Mouse (Mus musculus) midbrain, embryonic 15.5 days (tissue): ENCODE results near the gene Aco1. TPM values are rescaled to one million over a fixed set of nuclear protein-coding genes. Genes with fewer than 3 reads are reported as not detected.
A peak's percentile ranks its signal among the peaks of the same experiment; 100 is the strongest.

Experiments used
- ATAC-seq: fragments of 200-750 bp; cut with Nextera tagmentation; replicated peaks from 2 replicates; pipeline ENCODE4 v1.8.0; 2017; ENCODE audit warnings: moderate TSS enrichment
- H3K27ac ChIP-seq: fragments of 300-500 bp; sonication (generic); 2 replicates; pipeline ENCODE4 v1.5.1; 2015; ENCODE audit warnings: mild to moderate bottlenecking, inconsistent platforms
- H3K27me3 ChIP-seq: fragments of 300-500 bp; sonication (generic); replicated peaks from 2 replicates; pipeline ENCODE4 v1.6.1; 2015; ENCODE audit warnings: inconsistent platforms
- H3K36me3 ChIP-seq: fragments of 300-500 bp; sonication (generic); replicated peaks from 2 replicates; pipeline ENCODE4 v1.6.1; 2015; ENCODE audit warnings: inconsistent platforms
- H3K4me1 ChIP-seq: fragments of 300-500 bp; sonication (generic); 2 replicates; pipeline ENCODE4 v1.6.1; 2015; ENCODE audit warnings: inconsistent platforms
- H3K4me2 ChIP-seq: fragments of 300-500 bp; sonication (generic); 2 replicates; pipeline ENCODE4 v1.6.1; 2015; ENCODE audit warnings: inconsistent platforms, mild to moderate bottlenecking, moderate library complexity
- H3K4me3 ChIP-seq: fragments of 300-500 bp; sonication (generic); 2 replicates; pipeline ENCODE4 v1.5.1; 2015; ENCODE audit warnings: mild to moderate bottlenecking, inconsistent platforms
- H3K9ac ChIP-seq: fragments of 300-500 bp; sonication (generic); 2 replicates; pipeline ENCODE4 v1.6.1; 2015; ENCODE audit warnings: mild to moderate bottlenecking, inconsistent platforms
- H3K9me3 ChIP-seq: fragments of 300-500 bp; sonication (generic); 2 replicates; pipeline ENCODE4 v1.6.1; 2016; ENCODE audit warnings: inconsistent platforms
- WGBS: fragments of 180-500 bp; shearing (Covaris S2); methylation state at CpG from one replicate; pipeline ENCODE4 v1.1.7; 2015; ENCODE audit warnings: mixed read lengths; 5-methylcytosine and 5-hydroxymethylcytosine counted together
- polyA plus RNA-seq: library from polyadenylated mRNA; unstranded; fragments of >200 nt; fragmentation: Nextera tagmentation; extraction: Ambion mirVana; gene quantifications from 2 replicates; pipeline ENCODE4 v1.2.1, GENCODE M21; 2015

Gene Aco1
- polyA plus RNA-seq, 1 experiment from 2014 or later = 45.1 TPM

- Histone ChIP-seq H3K4me3 (no peak overlapping the region), H3K36me3 (peaks cover 48% of the 10 kb centered on the region)
Observed at GRCm38 (mm10) chr4:40192246-40192645, 49.4 kb downstream of the Aco1 start.

GRCm38 (mm10) chr4:40193461-40193860 is 50.6 kb downstream of the Aco1 start:
- Histone ChIP-seq H3K4me2 (no peak overlapping the region), H3K4me1 (no peaks in the 10 kb centered on the region), H3K36me3 (peaks cover 38% of the 10 kb centered on the region), H3K9me3 (no peaks in the 10 kb centered on the region), H3K4me3 (no peak overlapping the region), H3K27me3 (no peaks in the 10 kb centered on the region), H3K27ac (no peak overlapping the region), H3K9ac (no peak overlapping the region)
- no peak for ATAC-seq
- 62% methylated on average over 9 of the region's 9 CpGs for WGBS

More at GRCm38 (mm10) chr4:40192246-40192645, 49.4 kb downstream of the Aco1 start:
- no peak overlapping the region for H3K4me2 ChIP-seq
- no peak overlapping the region for H3K27ac ChIP-seq
- no peaks in the 10 kb centered on the region for H3K27me3 ChIP-seq
- no peaks in the 10 kb centered on the region for H3K9me3 ChIP-seq
- no peak overlapping the region for H3K9ac ChIP-seq
- H3K4me1 ChIP-seq = no peaks in the 10 kb centered on the region
- no peak for ATAC-seq
- 68% methylated on average over 2 of the region's 2 CpGs for WGBS

- Histone ChIP-seq H3K9ac (no peak overlapping the region), H3K4me3 (no peak overlapping the region), H3K9me3 (no peaks in the 10 kb centered on the region), H3K4me1 (no peaks in the 10 kb centered on the region), H3K27ac (no peak overlapping the region), H3K36me3 (peaks cover 19% of the 10 kb centered on the region), H3K27me3 (no peaks in the 10 kb centered on the region), H3K4me2 (no peak overlapping the region)
- no peak for ATAC-seq
- 91% methylated on average over 2 of the region's 2 CpGs for WGBS
Observed at GRCm38 (mm10) chr4:40195336-40195735, 52.5 kb downstream of the Aco1 start.

GRCm38 (mm10) chr4:40202205-40202604 is 59.3 kb downstream of the Aco1 start:
- no peaks in the 10 kb centered on the region; the same call in 1 of the 2 replicates for H3K36me3 ChIP-seq
- H3K9ac ChIP-seq = no peak overlapping the region
- H3K27ac ChIP-seq = no peak overlapping the region
- no peak overlapping the region for H3K4me2 ChIP-seq
- no peaks in the 10 kb centered on the region for H3K27me3 ChIP-seq
- ATAC-seq = no peak
- 93% methylated on average over 6 of the region's 6 CpGs for WGBS
- H3K4me3 ChIP-seq = no peak overlapping the region
- H3K4me1 ChIP-seq = no peaks in the 10 kb centered on the region
- no peaks in the 10 kb centered on the region for H3K9me3 ChIP-seq

GRCm38 (mm10) chr4:40204374-40204773 is 61.5 kb downstream of the Aco1 start:
- no peak overlapping the region for H3K4me2 ChIP-seq
- H3K4me3 ChIP-seq = no peak overlapping the region
- H3K27ac ChIP-seq = no peak overlapping the region
- no peak for ATAC-seq
- no peaks in the 10 kb centered on the region for H3K27me3 ChIP-seq
- H3K36me3 ChIP-seq = no peaks in the 10 kb centered on the region; the same call in 1 of the 2 replicates
- no peak overlapping the region for H3K9ac ChIP-seq
- no peaks in the 10 kb centered on the region for H3K4me1 ChIP-seq
- WGBS = 87% methylated on average over 3 of the region's 3 CpGs
- H3K9me3 ChIP-seq = no peaks in the 10 kb centered on the region

- no peaks in the 10 kb centered on the region for H3K4me1 ChIP-seq
- ATAC-seq = no peak
- no peak overlapping the region for H3K27ac ChIP-seq
- no peak overlapping the region for H3K4me3 ChIP-seq
- H3K36me3 ChIP-seq = no peaks in the 10 kb centered on the region
- no peaks in the 10 kb centered on the region for H3K27me3 ChIP-seq
- 92% methylated on average over 22 of the region's 22 CpGs for WGBS
- no peak overlapping the region for H3K9ac ChIP-seq
- H3K4me2 ChIP-seq = no peak overlapping the region
- H3K9me3 ChIP-seq = no peaks in the 10 kb centered on the region
Observed at GRCm38 (mm10) chr4:40205231-40205903, 62.5 kb downstream of the Aco1 start.

GRCm38 (mm10) chr4:40207701-40208100 is 64.8 kb downstream of the Aco1 start:
- Histone ChIP-seq H3K27me3 (no peaks in the 10 kb centered on the region), H3K4me3 (no peak overlapping the region), H3K9ac (no peak overlapping the region), H3K27ac (no peak overlapping the region), H3K9me3 (no peaks in the 10 kb centered on the region), H3K4me1 (no peaks in the 10 kb centered on the region), H3K4me2 (no peak overlapping the region), H3K36me3 (no peaks in the 10 kb centered on the region)
- ATAC-seq = no peak
- WGBS = 63% methylated on average over 5 of the region's 5 CpGs

- Histone ChIP-seq H3K4me3 (no peak overlapping the region), H3K27ac (no peak overlapping the region), H3K9me3 (no peaks in the 10 kb centered on the region), H3K27me3 (no peaks in the 10 kb centered on the region), H3K4me2 (no peak overlapping the region), H3K4me1 (no peaks in the 10 kb centered on the region), H3K9ac (no peak overlapping the region), H3K36me3 (no peaks in the 10 kb centered on the region)
- WGBS = 92% methylated on average over 4 of the region's 6 CpGs
- ATAC-seq = no peak
Observed at GRCm38 (mm10) chr4:40212177-40212576, 69.3 kb downstream of the Aco1 start.

GRCm38 (mm10) chr4:40217910-40218309 is 75.0 kb downstream of the Aco1 start:
- no peaks in the 10 kb centered on the region for H3K36me3 ChIP-seq
- no peak for ATAC-seq
- no peaks in the 10 kb centered on the region for H3K27me3 ChIP-seq
- H3K27ac ChIP-seq = no peak overlapping the region
- H3K4me3 ChIP-seq = no peak overlapping the region
- 61% methylated on average over 3 of the region's 3 CpGs for WGBS
- H3K4me2 ChIP-seq = no peak overlapping the region
- peaks cover 6% of the 10 kb centered on the region; the same call in 1 of the 2 replicates for H3K4me1 ChIP-seq
- no peak overlapping the region for H3K9ac ChIP-seq
- H3K9me3 ChIP-seq = no peaks in the 10 kb centered on the region

GRCm38 (mm10) chr4:40218382-40218781 is 75.5 kb downstream of the Aco1 start:
- H3K27ac ChIP-seq = no peak overlapping the region
- no peak overlapping the region for H3K4me2 ChIP-seq
- no peak for ATAC-seq
- no peaks in the 10 kb centered on the region for H3K27me3 ChIP-seq
- no peaks in the 10 kb centered on the region for H3K9me3 ChIP-seq
- no peak overlapping the region for H3K4me3 ChIP-seq
- 74% methylated on average over 7 of the region's 7 CpGs for whole genome bisulfite sequencing
- H3K4me1 ChIP-seq = peaks cover 6% of the 10 kb centered on the region; the same call in 1 of the 2 replicates
- H3K9ac ChIP-seq = no peak overlapping the region
- no peaks in the 10 kb centered on the region for H3K36me3 ChIP-seq

GRCm38 (mm10) chr4:40220437-40220836 is 77.6 kb downstream of the Aco1 start:
- H3K9ac ChIP-seq = no peak overlapping the region
- WGBS = 17% methylated on average over 12 of the region's 12 CpGs
- H3K4me3 ChIP-seq = no peak overlapping the region
- H3K27me3 ChIP-seq = no peaks in the 10 kb centered on the region
- H3K36me3 ChIP-seq = no peaks in the 10 kb centered on the region
- H3K9me3 ChIP-seq = no peaks in the 10 kb centered on the region
- no peak for ATAC-seq
- peak overlapping the region; percentile 28 for H3K4me2 ChIP-seq
- H3K27ac ChIP-seq = no peak overlapping the region
- peaks cover 6% of the 10 kb centered on the region; the same call in 1 of the 2 replicates for H3K4me1 ChIP-seq

- Histone ChIP-seq H3K27me3 (no peaks in the 10 kb centered on the region), H3K9me3 (no peaks in the 10 kb centered on the region), H3K9ac (no peak overlapping the region), H3K27ac (no peak overlapping the region), H3K4me1 (peaks cover 6% of the 10 kb centered on the region; the same call in 1 of the 2 replicates), H3K4me3 (no peak overlapping the region), H3K4me2 (peak overlapping the region; percentile 28), H3K36me3 (no peaks in the 10 kb centered on the region)
- 42% methylated on average over 14 of the region's 14 CpGs for WGBS
- no peak for ATAC-seq
Observed at GRCm38 (mm10) chr4:40221004-40221760, 78.3 kb downstream of the Aco1 start.
